Mouse (Mus musculus): ENCODE measurements around the gene Gm14569. TPM values are rescaled to one million over a fixed set of nuclear protein-coding genes. Genes with fewer than 3 reads are reported as not detected.

The Gm14569 gene
- polyA plus RNA-seq, 1 experiment from 2014 or later = not detected

GRCm38 (mm10) chrX:36392672-36393071, 99.0 kb downstream of the Gm14569 start:
- Histone ChIP-seq H3K4me1 (ENCODE audit: control insufficient read depth, insufficient read depth, low read length) (no peaks in the 10 kb centered on the region), H3K27me3 (ENCODE audit: control insufficient read depth, insufficient read depth, low read length) (no peaks in the 10 kb centered on the region), H3K9ac (ENCODE audit: low read length) (no peak overlapping the region), H3K36me3 (ENCODE audit: control insufficient read depth, insufficient read depth, low read length) (no peaks in the 10 kb centered on the region), H3K27ac (ENCODE audit: low read length) (no peak overlapping the region), H3K9me3 (replicated peaks; ENCODE audit: control insufficient read depth, low read length) (no peaks in the 10 kb centered on the region), H3K4me2 (ENCODE audit: low read depth, low read length) (no peak overlapping the region), H3K4me3 (replicated peaks; ENCODE audit: low read length) (no peak overlapping the region)
- ATAC-seq (ENCODE audit: insufficient read depth, low FRiP score) = no peak
- 74% methylated on average over 6 of the region's 6 CpGs for WGBS

DNA sequence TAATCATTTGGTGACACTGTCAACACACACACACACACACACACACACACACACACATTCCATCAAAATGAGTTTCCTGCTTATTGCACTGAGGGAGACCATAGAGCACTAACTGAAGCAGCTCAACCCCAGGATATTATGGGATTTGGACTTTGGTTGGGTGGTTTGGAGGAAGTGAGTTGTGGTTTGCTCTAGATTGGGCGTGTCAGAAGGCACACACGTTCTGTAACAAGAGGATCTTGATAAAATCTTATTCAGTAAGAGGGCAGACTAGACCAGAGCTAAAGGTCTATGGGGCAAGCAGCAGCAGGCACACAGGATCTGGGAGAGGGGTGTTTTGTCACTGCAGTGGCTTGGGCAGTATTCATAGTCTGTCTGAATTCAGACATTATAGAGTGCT, 101.1 kb downstream of the Gm14569 start:
- H3K9me3 ChIP-seq (replicated peaks; ENCODE audit: control insufficient read depth, low read length) = no peaks in the 10 kb centered on the region
- 43% methylated on average over 2 of the region's 2 CpGs for WGBS
- H3K36me3 ChIP-seq (ENCODE audit: control insufficient read depth, insufficient read depth, low read length) = no peaks in the 10 kb centered on the region
- no peaks in the 10 kb centered on the region for H3K4me1 ChIP-seq (ENCODE audit: control insufficient read depth, insufficient read depth, low read length)
- H3K4me2 ChIP-seq (ENCODE audit: low read depth, low read length) = no peak overlapping the region
- no peak overlapping the region for H3K27ac ChIP-seq (ENCODE audit: low read length)
- H3K4me3 ChIP-seq (replicated peaks; ENCODE audit: low read length) = no peak overlapping the region
- no peaks in the 10 kb centered on the region for H3K27me3 ChIP-seq (ENCODE audit: control insufficient read depth, insufficient read depth, low read length)
- no peak overlapping the region for H3K9ac ChIP-seq (ENCODE audit: low read length)
- ATAC-seq (ENCODE audit: insufficient read depth, low FRiP score) = peak; percentile 58; the same call in 1 of the 2 replicates

DNA sequence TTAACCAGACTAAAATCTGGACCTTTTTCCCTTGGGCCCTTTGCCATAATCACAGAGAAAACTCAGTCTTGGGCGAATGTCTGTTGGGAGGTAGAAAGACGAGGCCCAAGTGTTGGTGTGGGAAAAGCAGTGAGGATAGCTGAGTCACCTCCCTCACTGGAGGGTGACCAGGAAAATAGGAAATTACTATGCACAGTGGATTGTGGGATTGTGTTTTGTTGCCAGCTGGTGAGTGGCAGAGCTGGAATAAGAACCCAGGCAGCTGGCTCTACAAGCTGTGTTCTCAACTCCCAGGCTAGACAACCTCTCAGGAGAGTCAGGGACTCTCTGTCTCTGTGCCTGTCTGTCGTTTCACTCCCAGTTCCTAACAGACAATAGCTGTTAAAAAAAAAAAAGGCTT, 101.7 kb downstream of the Gm14569 start:
- 39% methylated on average over 3 of the region's 3 CpGs for WGBS
- H3K27me3 ChIP-seq (ENCODE audit: control insufficient read depth, insufficient read depth, low read length) = no peaks in the 10 kb centered on the region

GRCm38 (mm10) chrX:36385340-36385739, 106.3 kb downstream of the Gm14569 start:
- H3K36me3 ChIP-seq (ENCODE audit: control insufficient read depth, insufficient read depth, low read length) = no peaks in the 10 kb centered on the region
- no peaks in the 10 kb centered on the region for H3K9me3 ChIP-seq (replicated peaks; ENCODE audit: control insufficient read depth, low read length)
- H3K4me3 ChIP-seq (replicated peaks; ENCODE audit: low read length) = no peak overlapping the region
- H3K9ac ChIP-seq (ENCODE audit: low read length) = no peak overlapping the region
- no peaks in the 10 kb centered on the region for H3K27me3 ChIP-seq (ENCODE audit: control insufficient read depth, insufficient read depth, low read length)
- no peak for ATAC-seq (ENCODE audit: insufficient read depth, low FRiP score)
- no peak overlapping the region for H3K27ac ChIP-seq (ENCODE audit: low read length)
- H3K4me2 ChIP-seq (ENCODE audit: low read depth, low read length) = no peak overlapping the region
- no peaks in the 10 kb centered on the region for H3K4me1 ChIP-seq (ENCODE audit: control insufficient read depth, insufficient read depth, low read length)

More for the DNA sequence above, 101.7 kb downstream of the Gm14569 start:
- no peak overlapping the region for H3K4me2 ChIP-seq (ENCODE audit: low read depth, low read length)
- H3K4me3 ChIP-seq (replicated peaks; ENCODE audit: low read length) = no peak overlapping the region
- H3K9me3 ChIP-seq (replicated peaks; ENCODE audit: control insufficient read depth, low read length) = no peaks in the 10 kb centered on the region
- ATAC-seq (ENCODE audit: insufficient read depth, low FRiP score) = no peak
- no peaks in the 10 kb centered on the region for H3K36me3 ChIP-seq (ENCODE audit: control insufficient read depth, insufficient read depth, low read length)
- no peaks in the 10 kb centered on the region for H3K4me1 ChIP-seq (ENCODE audit: control insufficient read depth, insufficient read depth, low read length)
- H3K27ac ChIP-seq (ENCODE audit: low read length) = no peak overlapping the region
- H3K9ac ChIP-seq (ENCODE audit: low read length) = no peak overlapping the region

Small RNA genes within 50 kb of the gene (microRNA-seq; reads per million reads assigned to microRNA genes)
- not detected for gene Gm44485

Other genes starting within 250 kb of the Gm14569 start
- gene Lonrf3, start 163.5 kb downstream of the Gm14569 start, polyA plus RNA-seq (2015; fragmentation: Nextera tagmentation; extraction: Ambion mirVana) = 0.22 and 0.58 TPM in 2 replicates
- gene Gm6268, start 90.5 kb downstream of the Gm14569 start, polyA plus RNA-seq (2015; fragmentation: Nextera tagmentation; extraction: Ambion mirVana) = not detected in 2 replicates
- gene Pgrmc1, start 106.4 kb upstream of the Gm14569 start, polyA plus RNA-seq (2015; fragmentation: Nextera tagmentation; extraction: Ambion mirVana) = 224 and 242 TPM in 2 replicates
- 1.6 and 1.8 TPM in 2 replicates for gene Akap17b, start 153.6 kb upstream of the Gm14569 start, polyA plus RNA-seq (2015; fragmentation: Nextera tagmentation; extraction: Ambion mirVana)

Measured in stomach, embryonic 16.5 days (tissue).